Mouse (Mus musculus) sigmoid colon, adult 10 weeks (tissue): ENCODE measurements around the gene B4galnt4. TPM values are rescaled to one million over a fixed set of nuclear protein-coding genes. Genes with fewer than 3 reads are reported as not detected.

Source experiments
- polyA plus RNA-seq: library from polyadenylated mRNA; stranded (reverse); fragments of 350-450 nt; fragmentation: Illumina TruSeq; extraction: RNeasy Lipid Tissue Mini Kit (QIAGEN cat#74804); gene quantifications from one replicate; pipeline ENCODE4 v1.2.3, GENCODE M21; 2014; ENCODE audit warnings: low read depth, low replicate concordance

Gene B4galnt4
- polyA plus RNA-seq: 0.19 TPM

DNA sequence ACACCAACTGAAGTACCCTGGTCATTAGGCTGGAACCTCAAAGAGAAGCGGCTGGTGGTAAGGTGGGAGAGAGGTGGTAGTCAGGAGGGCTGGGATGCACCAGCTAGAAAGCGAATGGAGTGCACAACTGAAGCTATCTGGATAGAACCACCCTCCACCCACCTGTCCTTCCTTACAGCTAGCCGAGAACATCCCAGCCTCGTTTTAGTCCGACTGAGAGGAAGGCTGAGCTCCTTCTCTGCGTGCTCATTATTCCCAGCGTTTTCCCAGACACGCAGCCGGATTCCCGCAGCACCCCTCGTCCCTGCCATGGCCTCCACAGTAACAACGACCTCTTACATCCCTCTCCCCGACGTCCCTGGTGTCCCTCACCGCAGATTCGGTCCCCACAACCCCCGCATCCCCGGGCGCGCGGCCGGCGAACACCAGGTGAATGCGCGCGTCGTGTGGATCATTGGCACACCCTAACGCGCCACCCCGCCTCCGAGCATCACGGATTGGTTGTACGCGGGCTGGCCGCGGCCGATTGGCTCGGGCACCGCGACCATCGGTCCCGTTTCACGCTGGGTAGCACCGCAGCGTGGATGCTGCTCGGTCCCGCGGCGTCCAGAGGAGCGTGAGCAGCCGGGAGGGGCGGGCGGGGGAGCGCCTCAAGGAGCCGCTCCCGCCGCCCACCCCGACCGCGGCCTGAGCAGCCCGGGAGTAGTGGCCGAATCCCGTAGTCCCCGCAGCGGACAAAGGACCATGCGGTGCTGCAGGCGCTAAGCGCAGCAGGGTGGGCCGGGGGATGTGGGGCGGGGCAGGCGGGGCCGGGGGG is at the start of gene B4galnt4:
Gene B4galnt4, plus strand, starts transcription at position 679 of the 817 bp plus-strand sequence.

DNA sequence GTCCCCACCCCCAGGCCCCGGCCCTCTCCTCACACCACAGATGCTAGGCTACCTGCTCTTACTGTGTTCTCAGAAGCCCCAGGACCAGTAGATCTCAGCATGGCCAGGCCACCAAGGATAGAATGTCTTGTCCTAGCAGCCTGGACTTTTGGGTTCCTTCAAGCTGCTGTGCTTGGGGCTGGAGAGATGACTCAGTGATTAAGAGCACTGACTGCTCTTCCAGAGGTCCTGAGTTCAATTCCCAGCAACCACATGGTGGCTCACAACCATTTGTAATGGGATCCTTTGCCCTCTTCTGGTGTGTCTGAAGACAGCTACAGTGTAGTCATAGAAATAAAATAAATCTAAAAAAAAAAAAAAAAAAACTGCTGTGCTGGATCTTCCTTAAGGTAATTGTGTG is 43.1 kb upstream of the B4galnt4 start, which contains the start of gene Ifitm6:
Gene Ifitm6, minus strand, starts transcription at position 101 of the 400 bp plus-strand sequence.

DNA sequence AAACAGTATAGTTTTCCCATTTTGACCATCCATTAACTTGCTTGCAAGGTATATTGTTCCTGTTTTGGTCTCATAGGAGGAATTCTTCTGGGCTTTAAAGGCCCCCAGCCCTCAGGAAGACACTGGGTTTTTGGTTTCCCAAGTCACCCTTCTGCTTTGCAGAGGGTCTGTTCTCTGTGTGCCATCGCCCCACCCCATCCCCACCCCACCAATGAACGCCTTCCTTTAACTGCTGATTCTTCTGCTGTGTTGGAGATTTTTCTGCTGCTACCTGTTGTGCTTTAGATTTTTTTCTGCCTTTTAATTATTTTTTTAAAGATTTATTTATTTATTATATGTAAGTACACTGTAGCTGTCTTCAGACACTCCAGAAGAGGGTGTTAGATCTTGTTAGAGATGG is 32.1 kb upstream of the B4galnt4 start, which contains the start of gene Gm17387:
Gene Gm17387, plus strand, starts transcription at position 301 of the 400 bp plus-strand sequence.

DNA sequence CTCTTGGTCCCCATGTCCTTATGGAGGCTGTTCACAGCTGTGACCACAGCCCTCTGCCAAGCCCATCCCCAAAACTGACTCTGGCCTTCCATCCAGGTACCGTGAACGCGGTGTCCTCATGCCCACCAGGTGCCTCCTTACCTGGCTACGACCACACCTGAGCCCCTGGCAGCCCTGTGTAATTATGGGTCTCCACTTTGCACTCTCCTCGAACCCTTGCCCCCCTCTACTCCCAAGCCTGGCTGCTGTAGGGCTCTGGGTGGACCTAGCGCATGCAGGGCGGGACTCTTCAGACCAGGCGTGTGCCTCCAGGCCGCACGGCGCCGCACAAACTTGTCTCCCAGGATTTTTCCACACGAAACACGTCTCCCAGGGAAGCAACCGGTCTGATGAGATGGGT is 16.9 kb downstream of the B4galnt4 start, which contains the start of gene Pkp3:
Gene Pkp3, plus strand, starts transcription at position 378 of the 400 bp plus-strand sequence.

DNA sequence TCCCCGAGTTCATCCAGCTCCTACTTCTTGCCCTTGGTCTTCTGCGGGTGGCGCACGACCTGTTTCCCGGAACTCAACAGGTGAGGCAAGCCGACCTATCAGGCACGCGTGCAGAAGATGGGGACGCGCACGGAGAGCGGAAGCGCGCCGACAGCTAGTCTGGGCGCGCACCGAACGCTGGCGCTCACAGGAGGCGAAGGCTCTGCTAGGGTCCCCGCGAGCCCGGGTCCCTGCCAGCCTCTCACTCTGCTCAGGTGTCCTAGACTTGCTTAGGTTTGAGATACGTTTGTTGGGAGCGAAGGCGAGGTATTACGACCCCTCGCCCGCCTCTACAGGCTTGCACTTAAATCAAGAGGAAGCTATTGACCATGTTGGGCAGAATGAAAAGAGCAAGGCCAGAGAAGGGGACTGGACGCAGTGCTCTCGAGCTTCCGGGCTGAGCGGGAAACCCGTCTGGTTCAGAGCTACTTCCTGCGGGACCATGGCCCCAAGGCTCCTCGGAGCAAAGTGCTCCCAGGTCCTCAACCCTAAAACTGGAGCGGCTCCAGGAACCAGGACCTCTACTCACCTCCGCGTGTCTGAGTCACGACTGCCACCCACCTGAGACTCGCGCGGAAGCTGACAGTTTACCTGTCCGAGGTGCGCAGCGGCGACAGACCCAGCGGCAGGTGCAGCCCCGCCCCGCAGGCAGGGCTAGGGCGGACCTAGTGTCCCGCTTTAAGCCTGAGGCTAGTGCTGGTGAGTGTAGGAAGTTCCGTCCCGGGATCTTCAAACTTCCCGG is 39.2 kb downstream of the B4galnt4 start, which contains the start of gene Sigirr:
Gene Sigirr, minus strand, starts transcription at position 662 of the 781 bp plus-strand sequence.

DNA sequence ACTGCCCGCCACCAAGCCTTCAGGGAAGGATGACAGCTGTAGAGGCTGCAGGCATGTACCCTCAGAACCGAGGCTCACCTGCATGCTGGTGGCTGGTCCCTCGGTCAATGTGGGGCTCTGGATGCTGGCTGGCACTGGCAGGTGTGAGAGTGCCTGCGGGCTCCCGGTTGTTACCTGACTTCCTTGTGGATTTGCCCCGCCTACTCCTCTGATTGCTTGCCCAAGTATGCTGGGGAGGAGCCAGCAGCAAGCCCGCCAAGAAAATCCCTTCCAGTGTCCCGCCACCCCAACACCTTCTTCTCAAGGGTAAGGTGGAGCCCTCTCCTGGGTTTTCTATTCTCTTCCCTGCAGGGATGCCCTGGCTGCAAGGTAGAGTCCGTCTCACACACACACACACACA is 56.7 kb downstream of the B4galnt4 start, which contains the start of gene Ano9:
Gene Ano9, minus strand, starts transcription at position 171 of the 400 bp plus-strand sequence.

Other genes starting within 250 kb of the B4galnt4 start
- gene Zfp941, start 238.9 kb upstream of the B4galnt4 start, polyA plus RNA-seq: 1.5 TPM
- gene Urah, start 226.1 kb upstream of the B4galnt4 start, polyA plus RNA-seq: 11.3 TPM
- gene Scgb1c1, start 215.6 kb upstream of the B4galnt4 start, polyA plus RNA-seq: not detected
- not detected for gene Odf3, start 213.3 kb upstream of the B4galnt4 start, polyA plus RNA-seq
- not detected for gene Gm45785, start 204.8 kb upstream of the B4galnt4 start, polyA plus RNA-seq
- gene Ric8a, start 204.1 kb upstream of the B4galnt4 start, polyA plus RNA-seq: 6.9 TPM
- 3.0 TPM for gene Bet1l, start 203.5 kb upstream of the B4galnt4 start, polyA plus RNA-seq
- 117 TPM for gene Psmd13, start 179.1 kb upstream of the B4galnt4 start, polyA plus RNA-seq
- gene Sirt3, start 178.8 kb upstream of the B4galnt4 start, polyA plus RNA-seq: 8.5 TPM
- not detected for gene Cox8b, start 160.7 kb upstream of the B4galnt4 start, polyA plus RNA-seq
- gene Nlrp6, start 140.2 kb upstream of the B4galnt4 start, polyA plus RNA-seq: 26.6 TPM
- gene Pgghg, start 119.7 kb upstream of the B4galnt4 start, polyA plus RNA-seq: 0.82 TPM
- not detected for gene Ifitm5, start 110.8 kb upstream of the B4galnt4 start, polyA plus RNA-seq
- not detected for gene Gm45717, start 105.2 kb upstream of the B4galnt4 start, polyA plus RNA-seq
- gene Ifitm2, start 105.1 kb upstream of the B4galnt4 start, polyA plus RNA-seq: 56.8 TPM
- 9.0 TPM for gene Ifitm1, start 93.9 kb upstream of the B4galnt4 start, polyA plus RNA-seq
- gene Ifitm3, start 50.3 kb upstream of the B4galnt4 start, polyA plus RNA-seq: 7.6 TPM
- gene Ifitm6, start 43.2 kb upstream of the B4galnt4 start, polyA plus RNA-seq: 1.4 TPM
- gene Gm17387, start 32.0 kb upstream of the B4galnt4 start, polyA plus RNA-seq: not detected
- gene Pkp3, start 17.1 kb downstream of the B4galnt4 start, polyA plus RNA-seq: 0.69 TPM
- gene Sigirr, start 39.5 kb downstream of the B4galnt4 start, polyA plus RNA-seq: 2.9 TPM
- 59.9 TPM for gene Ano9, start 56.7 kb downstream of the B4galnt4 start, polyA plus RNA-seq
- gene Ptdss2, start 61.3 kb downstream of the B4galnt4 start, polyA plus RNA-seq: 17.4 TPM
- gene Rnh1, start 111.8 kb downstream of the B4galnt4 start, polyA plus RNA-seq: 2.4 TPM
- gene Hras, start 132.9 kb downstream of the B4galnt4 start, polyA plus RNA-seq: 5.6 TPM
- gene Lrrc56, start 133.1 kb downstream of the B4galnt4 start, polyA plus RNA-seq: 1.1 TPM
- 0.66 TPM for gene Lmntd2, start 153.0 kb downstream of the B4galnt4 start, polyA plus RNA-seq
- gene Rassf7, start 154.8 kb downstream of the B4galnt4 start, polyA plus RNA-seq: 12.7 TPM
- gene Phrf1, start 167.7 kb downstream of the B4galnt4 start, polyA plus RNA-seq: 19.9 TPM
- gene Irf7, start 205.4 kb downstream of the B4galnt4 start, polyA plus RNA-seq: 74.8 TPM
- gene Cdhr5, start 215.7 kb downstream of the B4galnt4 start, polyA plus RNA-seq: 135 TPM
- gene Sct, start 218.0 kb downstream of the B4galnt4 start, polyA plus RNA-seq: not detected
- not detected for gene Drd4, start 230.9 kb downstream of the B4galnt4 start, polyA plus RNA-seq